Mouse (Mus musculus) ZHBTc4 (cell line): Measurements from ENCODE around the gene Ptprn2.

Experiments used
- DNase-seq: peaks from one replicate; pipeline ENCODE4 v3.0.0-alpha.2; 2011; ENCODE audit warnings: low read depth, low spot score

Gene Ptprn2

DNA sequence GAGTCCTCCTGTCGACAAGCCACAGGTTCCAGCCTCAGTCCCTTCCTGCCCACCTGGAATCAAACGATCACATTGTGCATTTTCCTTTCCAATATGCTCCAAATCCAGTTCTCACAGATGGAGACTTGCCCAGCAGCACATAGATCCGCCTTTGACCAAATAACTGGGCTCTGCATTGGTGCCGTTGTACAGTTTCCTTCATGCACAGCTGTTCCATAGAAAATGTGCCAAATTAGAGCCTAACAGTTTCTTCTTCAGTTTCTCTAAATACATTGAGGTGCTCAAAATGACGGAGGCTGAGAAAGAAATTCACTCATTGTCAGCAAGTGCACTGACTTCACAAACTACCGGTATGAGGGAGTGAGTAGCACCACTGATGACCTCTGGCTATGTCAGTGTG, 826.6 kb downstream of the Ptprn2 start:
- DNase-seq = no peak

DNA sequence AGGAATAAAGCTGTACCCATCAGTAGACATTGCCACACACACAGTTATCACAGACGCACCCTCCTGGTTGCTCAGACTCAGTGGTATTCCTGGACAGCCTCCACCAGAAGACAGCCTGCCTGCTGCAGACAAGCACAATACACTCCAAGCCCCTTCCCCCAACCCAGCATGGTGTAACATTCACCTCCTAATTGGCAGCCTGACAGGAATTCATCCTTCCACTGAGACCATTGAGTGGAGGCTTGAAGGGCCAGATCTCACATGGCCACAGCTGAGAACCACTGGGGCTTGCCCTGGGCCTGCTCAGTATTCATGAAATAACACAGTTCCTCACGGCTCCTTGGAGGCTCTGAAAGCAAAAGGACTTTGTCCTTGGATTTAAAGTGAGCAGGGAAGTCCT, 829.5 kb downstream of the Ptprn2 start:
- no peak for DNase-seq

- no peak for DNase-seq
These were observed 830.1 kb downstream of the Ptprn2 start for GRCm38 (mm10) chr12:117315661-117316060.

DNA sequence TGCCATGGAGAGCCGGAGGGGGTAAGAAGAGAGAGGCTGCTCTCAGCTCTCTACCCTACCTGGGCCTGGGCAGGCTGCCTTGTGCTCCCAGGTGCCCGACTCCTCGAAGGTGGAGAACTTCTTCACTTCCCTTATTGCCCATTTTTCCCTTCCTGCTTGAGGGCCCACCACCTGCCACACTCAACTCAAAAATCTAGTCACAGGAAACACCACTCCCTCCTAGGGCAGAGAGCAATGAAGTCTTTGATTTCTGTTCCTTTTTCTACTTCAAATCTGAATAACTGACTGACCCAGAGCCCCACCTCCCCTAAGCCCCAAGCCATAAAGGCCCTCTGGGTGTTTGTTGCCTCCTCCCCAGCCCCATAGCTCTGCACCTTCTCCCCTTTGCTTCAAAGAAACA, 832.7 kb downstream of the Ptprn2 start:
- no peak for DNase-seq

DNA sequence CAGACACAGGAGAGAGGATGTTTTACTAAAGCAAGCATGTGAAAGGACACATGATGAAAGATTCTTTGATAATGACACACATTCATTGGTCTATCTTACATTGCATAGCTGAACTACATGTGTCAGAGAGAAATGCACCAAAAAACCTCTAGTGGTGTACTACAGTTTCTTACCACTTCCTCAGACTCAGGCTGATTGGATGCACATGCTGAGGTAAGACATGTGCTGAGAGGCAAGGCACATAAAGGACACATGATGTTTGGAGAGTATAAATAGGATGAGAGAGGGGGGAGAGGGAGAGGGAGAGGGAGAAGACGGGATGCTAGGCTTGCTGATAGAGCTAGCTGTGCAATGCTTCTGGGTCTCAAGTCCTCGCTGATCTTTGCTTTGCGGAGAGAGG, 837.5 kb downstream of the Ptprn2 start:
- DNase-seq = no peak
